Mouse (Mus musculus): ENCODE results near the gene C530008M17Rik.
"Not testable (repeated sequence)": the region's sequence is repeated elsewhere in the genome, so short reads cannot be mapped to it uniquely, and the experiment has no call there.

C530008M17Rik gene

DNA sequence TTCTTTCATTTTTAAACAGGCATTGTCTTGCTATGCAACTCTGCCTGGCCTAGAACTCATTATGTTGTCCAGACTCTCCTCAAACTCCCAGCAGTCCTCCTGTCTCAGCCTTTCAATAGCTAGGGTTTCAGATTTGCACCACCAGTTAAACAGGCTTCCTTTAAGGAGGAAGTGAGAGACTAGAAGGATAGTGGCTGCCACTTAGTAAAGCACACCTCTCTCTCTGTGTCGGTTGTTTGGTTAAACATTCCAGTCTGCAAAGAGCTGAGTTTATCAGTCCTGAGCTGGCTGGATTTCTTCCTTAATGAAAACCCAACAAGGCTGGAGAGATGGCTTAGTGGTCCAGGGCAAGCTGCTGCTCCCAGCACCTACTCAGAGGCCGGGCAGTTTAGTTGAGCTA, 236.3 kb downstream of the C530008M17Rik start:
- no peak for DNase-seq (ENCODE audit: low spot score in 2 of 2)

- no peak for DNase-seq (ENCODE audit: low spot score in 2 of 2)
Measured at GRCm38 (mm10) chr5:76893084-76893483, 236.8 kb downstream of the C530008M17Rik start.

GRCm38 (mm10) chr5:76902131-76902530, 245.8 kb downstream of the C530008M17Rik start:
- DNase-seq (ENCODE audit: low spot score in 2 of 2), result no peak

- DNase-seq (ENCODE audit: low spot score in 2 of 2), result no peak
Measured at GRCm38 (mm10) chr5:76904713-76905404, 248.5 kb downstream of the C530008M17Rik start.

DNA sequence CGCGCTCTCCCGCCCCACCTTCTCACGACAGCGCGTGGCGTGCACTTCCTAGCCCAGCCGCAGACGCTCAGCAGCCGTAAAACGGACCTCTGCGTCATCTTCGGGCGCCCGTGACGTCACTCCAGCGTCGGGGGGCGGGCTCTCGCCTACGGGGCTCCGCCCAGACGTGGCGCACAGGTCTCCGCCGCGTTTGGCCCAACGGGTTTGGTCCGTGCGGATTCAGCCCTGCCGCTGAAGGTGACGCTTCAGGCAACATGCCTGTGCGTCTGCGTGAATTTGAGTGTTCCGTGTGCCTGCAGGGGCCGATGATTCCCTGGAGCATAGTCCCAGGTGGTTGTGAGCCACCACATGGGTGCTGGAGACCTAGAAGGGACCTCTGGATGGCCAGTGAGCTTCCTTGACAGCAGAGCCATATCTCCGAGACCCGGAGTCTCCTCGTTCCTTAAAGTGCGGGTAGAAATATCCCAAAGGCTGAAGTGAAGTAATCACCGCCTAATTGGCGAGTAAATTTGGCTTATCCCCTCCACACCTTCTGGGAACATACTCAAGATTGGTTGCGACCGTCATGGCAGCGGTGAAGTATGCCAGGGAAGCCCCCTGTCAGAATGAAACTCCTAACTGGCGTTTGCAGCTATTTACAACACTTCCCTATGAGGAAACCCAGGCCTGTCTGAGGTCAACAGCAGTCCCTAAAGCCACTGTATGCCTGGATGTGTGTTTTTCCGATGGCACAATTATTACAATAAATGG, 249.3 kb downstream of the C530008M17Rik start, which contains the start of gene Aasdh:
TSS of gene Aasdh (minus strand) at position 110 of the 750 bp plus-strand sequence.
- DNase-seq (ENCODE audit: low spot score in 2 of 2), result peak; percentile 82 to 94

DNA sequence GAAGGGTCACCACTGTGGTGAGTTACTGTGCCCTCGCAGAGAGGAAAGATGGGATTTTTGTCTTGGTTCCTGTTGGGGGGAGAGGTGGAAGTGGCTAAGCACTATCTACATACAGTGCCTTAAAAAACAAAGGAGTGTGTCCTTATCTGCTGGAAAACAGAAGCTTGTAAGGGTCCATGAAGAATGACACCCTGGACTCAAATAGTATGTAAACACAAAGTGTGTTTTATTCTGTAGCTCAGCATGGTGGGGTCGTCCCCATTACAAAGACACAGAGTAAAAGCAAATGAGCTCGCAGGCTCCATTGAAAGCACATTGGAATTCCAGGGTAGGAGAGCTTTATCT, 249.8 kb downstream of the C530008M17Rik start:
- no peak for DNase-seq (ENCODE audit: low spot score in 2 of 2)

DNA sequence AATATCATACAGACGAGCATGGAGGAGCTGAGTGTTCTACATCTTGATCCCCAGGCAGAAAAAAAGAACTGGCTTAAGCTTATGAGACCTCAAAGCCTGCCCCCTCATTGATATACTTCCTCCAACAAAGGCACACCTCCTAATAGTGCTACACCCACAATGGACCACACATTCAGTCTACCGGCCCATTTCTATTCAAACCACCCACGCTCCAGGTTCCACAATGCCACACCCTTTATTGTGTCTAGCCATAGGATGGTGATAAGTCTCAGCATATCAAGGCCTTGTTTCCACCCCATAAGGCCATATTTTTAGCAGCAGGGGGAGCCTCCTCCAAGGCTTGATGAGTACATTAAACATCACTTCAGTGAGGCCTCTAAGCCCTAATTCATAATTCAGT, 254.5 kb downstream of the C530008M17Rik start:
- DNase-seq (ENCODE audit: low spot score in 2 of 2), result no peak

- DNase-seq (ENCODE audit: low spot score in 2 of 2), result not testable (repeated sequence)
Measured at GRCm38 (mm10) chr5:76912522-76912921, 256.2 kb downstream of the C530008M17Rik start.

- no peak for DNase-seq (ENCODE audit: low spot score in 2 of 2)
Measured at GRCm38 (mm10) chr5:76922833-76923232, 266.5 kb downstream of the C530008M17Rik start.
